Mouse (Mus musculus) midbrain, embryonic 10.5 days (tissue): ENCODE data around the gene Hba-a2. TPM values are rescaled to one million over a fixed set of nuclear protein-coding genes. Genes with fewer than 3 reads are reported as not detected.
"Not testable (repeated sequence)": the region's sequence is repeated elsewhere in the genome, so short reads cannot be mapped to it uniquely, and the experiment has no call there.

Experiments used
- DNase-seq: peaks from one replicate; pipeline ENCODE4 v3.0.0-alpha.2; 2017; ENCODE audit warnings: low spot score
- H3K27ac ChIP-seq: fragments of 300-500 bp; sonication (generic); replicated peaks from 2 replicates; pipeline ENCODE4 v1.5.1; 2016; ENCODE audit warnings: mild to moderate bottlenecking
- H3K27me3 ChIP-seq: fragments of 300-500 bp; sonication (generic); 2 replicates; pipeline ENCODE4 v1.6.1; 2016; ENCODE audit warnings: low read depth, mild to moderate bottlenecking; ENCODE audit not compliant: poor library complexity, severe bottlenecking
- H3K36me3 ChIP-seq: fragments of 300-500 bp; sonication (generic); 2 replicates; pipeline ENCODE4 v1.6.1; 2016; ENCODE audit warnings: mild to moderate bottlenecking, moderate library complexity
- H3K4me1 ChIP-seq: fragments of 300-500 bp; sonication (generic); 2 replicates; pipeline ENCODE4 v1.6.1; 2016
- H3K4me3 ChIP-seq: fragments of 300-500 bp; sonication (generic); 2 replicates; pipeline ENCODE4 v1.5.1; 2016; ENCODE audit warnings: mild to moderate bottlenecking, moderate library complexity
- H3K9me3 ChIP-seq: fragments of 300-500 bp; sonication (generic); replicated peaks from 2 replicates; pipeline ENCODE4 v1.6.1; 2016; ENCODE audit warnings: mild to moderate bottlenecking
- WGBS: fragments of 180-500 bp; shearing (Covaris S2); methylation state at CpG from one replicate; pipeline ENCODE4 v1.1.7; 2016; 5-methylcytosine and 5-hydroxymethylcytosine counted together
- polyA plus RNA-seq: library from polyadenylated mRNA; unstranded; fragments of >200 nt; fragmentation: Nextera tagmentation; extraction: Ambion mirVana; gene quantifications from 2 replicates; pipeline ENCODE4 v1.2.1, GENCODE M21; 2016

Gene Hba-a2
- polyA plus RNA-seq, result 3,984 and 4,102 TPM in 2 replicates

DNA sequence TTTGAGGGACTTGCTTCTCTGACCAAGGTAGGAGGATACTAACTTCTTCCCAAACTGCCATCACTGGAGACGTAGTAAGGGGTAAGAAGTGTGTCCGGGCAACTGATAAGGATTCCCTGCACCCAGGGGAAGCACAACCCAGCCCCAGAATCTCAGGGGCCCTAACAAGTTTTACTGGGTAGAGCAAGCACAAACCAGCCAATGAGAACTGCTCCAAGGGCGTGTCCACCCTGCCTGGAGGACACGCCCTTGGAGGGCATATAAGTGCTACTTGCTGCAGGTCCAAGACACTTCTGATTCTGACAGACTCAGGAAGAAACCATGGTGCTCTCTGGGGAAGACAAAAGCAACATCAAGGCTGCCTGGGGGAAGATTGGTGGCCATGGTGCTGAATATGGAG is at the start of gene Hba-a2:
Gene Hba-a2 (plus strand): TSS at position 287 of the 400 bp plus-strand sequence.
- not testable (repeated sequence) for H3K9me3 ChIP-seq, H3K36me3 ChIP-seq, DNase-seq, H3K4me3 ChIP-seq, H3K4me1 ChIP-seq, H3K27ac ChIP-seq
- H3K27me3 ChIP-seq, result peaks cover 22% of the 10 kb centered on the region
- no CpG with 5 or more reads among the region's 4 CpGs for WGBS

DNA sequence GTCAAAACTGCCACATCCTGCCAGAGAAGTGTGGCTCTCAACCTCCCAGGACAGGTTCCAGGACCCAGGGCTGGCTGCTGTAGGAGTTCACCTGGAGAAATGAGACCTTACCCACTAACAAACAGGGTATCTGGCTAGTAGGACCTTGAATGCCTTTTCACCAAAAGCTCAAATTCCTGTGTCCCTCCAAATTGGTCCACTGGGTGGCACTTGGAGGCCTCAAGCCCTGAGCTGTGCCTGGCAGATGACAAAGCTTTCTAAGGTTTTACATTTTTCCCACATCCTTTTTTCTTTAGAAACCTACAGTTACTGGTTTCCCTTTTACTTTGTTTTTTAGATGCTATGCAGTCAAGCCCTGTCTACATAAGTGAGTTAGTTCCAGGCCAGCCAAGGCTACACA is 49.2 kb upstream of the Hba-a2 start:
- no peak for DNase-seq
- Histone ChIP-seq H3K27ac (no peak overlapping the region), H3K4me1 (no peaks in the 10 kb centered on the region), H3K9me3 (no peaks in the 10 kb centered on the region), H3K4me3 (no peak overlapping the region), H3K27me3 (no peaks in the 10 kb centered on the region), H3K36me3 (peaks cover 94% of the 10 kb centered on the region)

- no peaks in the 10 kb centered on the region for H3K4me1 ChIP-seq
Measured at GRCm38 (mm10) chr11:32248350-32248749, 47.9 kb upstream of the Hba-a2 start.

GRCm38 (mm10) chr11:32250880-32251763 is 45.2 kb upstream of the Hba-a2 start:
- Histone ChIP-seq H3K27ac (0 out of 2 replicates have a peak overlapping the region, but pooled peaks have one; percentile 33), H3K36me3 (peaks cover 95% of the 10 kb centered on the region), H3K4me1 (no peaks in the 10 kb centered on the region), H3K4me3 (no peak overlapping the region), H3K9me3 (no peaks in the 10 kb centered on the region), H3K27me3 (no peaks in the 10 kb centered on the region)
- DNase-seq, result no peak
- WGBS, result 90% methylated on average over 8 of the region's 8 CpGs

More at GRCm38 (mm10) chr11:32248350-32248749, 47.9 kb upstream of the Hba-a2 start:
- Histone ChIP-seq H3K27ac (no peak overlapping the region), H3K36me3 (peaks cover 95% of the 10 kb centered on the region), H3K9me3 (no peaks in the 10 kb centered on the region), H3K27me3 (no peaks in the 10 kb centered on the region), H3K4me3 (no peak overlapping the region)
- no peak for DNase-seq
- 85% methylated on average over 3 of the region's 3 CpGs for WGBS

DNA sequence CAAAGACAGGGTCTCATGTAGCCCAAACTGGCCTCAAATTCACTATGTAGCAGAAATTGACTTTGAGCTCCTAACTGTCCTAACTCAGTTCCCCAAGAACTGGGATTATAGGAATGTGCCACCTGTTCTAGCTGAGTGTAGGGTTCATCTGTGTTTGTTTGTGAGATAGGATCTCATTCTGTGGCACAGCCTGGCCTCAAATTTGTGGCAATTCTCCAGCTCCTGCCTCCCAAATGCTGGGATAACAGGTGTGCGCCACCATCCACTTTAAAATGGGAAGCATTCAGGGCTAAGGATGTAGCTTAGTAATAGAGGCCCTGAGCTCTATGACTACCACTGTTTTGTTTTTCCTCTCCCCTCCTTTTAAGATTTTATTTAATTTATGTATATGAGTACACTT is 43.2 kb upstream of the Hba-a2 start:
- Histone ChIP-seq H3K4me1 (no peaks in the 10 kb centered on the region), H3K9me3 (no peaks in the 10 kb centered on the region), H3K4me3 (no peak overlapping the region), H3K27ac (no peak overlapping the region), H3K27me3 (no peaks in the 10 kb centered on the region), H3K36me3 (peaks cover 82% of the 10 kb centered on the region)
- 100% methylated on average over 1 of the region's 1 CpGs for WGBS
- DNase-seq, result no peak

DNA sequence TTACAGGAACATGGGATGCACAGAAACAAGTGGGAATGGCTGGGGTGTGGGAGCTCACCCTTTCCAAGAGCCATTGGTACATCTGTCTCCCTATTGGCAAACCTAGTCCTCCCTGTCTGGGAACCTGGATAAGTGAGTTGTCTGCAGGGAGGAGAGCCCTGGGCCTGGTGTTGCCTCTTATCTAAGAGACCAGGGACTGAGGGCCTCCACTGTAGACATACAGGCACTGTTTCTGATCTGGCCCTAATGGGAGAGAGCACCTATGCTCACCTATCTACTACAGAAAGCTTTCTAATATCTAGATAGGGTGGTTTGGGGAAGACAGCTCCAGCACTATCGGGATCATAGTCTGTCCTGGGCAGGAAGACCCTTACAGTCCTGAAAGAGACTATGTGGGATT is 40.1 kb upstream of the Hba-a2 start:
- 0 out of 2 replicates have a peak overlapping the region, but pooled peaks have one; percentile 52 for H3K27ac ChIP-seq
- peaks cover 79% of the 10 kb centered on the region for H3K36me3 ChIP-seq
- no peaks in the 10 kb centered on the region for H3K27me3 ChIP-seq
- DNase-seq, result no peak
- H3K4me3 ChIP-seq, result no peak overlapping the region
- no peaks in the 10 kb centered on the region for H3K9me3 ChIP-seq
- H3K4me1 ChIP-seq, result no peaks in the 10 kb centered on the region
- 97% methylated on average over 1 of the region's 1 CpGs for WGBS

DNA sequence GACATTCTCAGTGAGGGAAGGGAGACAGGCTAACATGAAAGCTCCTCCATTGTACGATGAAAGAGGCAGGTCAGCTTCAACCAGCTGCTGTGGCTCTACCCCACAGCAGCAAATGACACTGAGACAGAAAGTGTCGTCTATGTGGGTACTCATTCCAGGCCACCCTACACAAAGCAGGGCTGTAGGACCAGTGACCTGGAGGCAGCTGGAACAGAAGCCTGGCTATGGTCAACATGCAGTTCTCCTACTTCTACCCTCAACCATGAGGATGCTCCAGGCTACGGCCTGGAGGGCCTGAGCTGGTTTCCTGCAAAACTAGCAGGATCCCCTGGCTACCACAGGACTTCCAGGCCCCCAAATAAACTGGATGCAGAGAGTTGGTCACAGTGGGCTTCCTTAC is 39.7 kb upstream of the Hba-a2 start:
- DNase-seq, result no peak
- H3K36me3 ChIP-seq, result peaks cover 76% of the 10 kb centered on the region
- no peaks in the 10 kb centered on the region for H3K9me3 ChIP-seq
- H3K4me1 ChIP-seq, result no peaks in the 10 kb centered on the region
- 90% methylated on average over 3 of the region's 3 CpGs for WGBS
- H3K4me3 ChIP-seq, result no peak overlapping the region
- peak overlapping the region; percentile 52; the same call in 1 of the 2 replicates for H3K27ac ChIP-seq
- H3K27me3 ChIP-seq, result no peaks in the 10 kb centered on the region

DNA sequence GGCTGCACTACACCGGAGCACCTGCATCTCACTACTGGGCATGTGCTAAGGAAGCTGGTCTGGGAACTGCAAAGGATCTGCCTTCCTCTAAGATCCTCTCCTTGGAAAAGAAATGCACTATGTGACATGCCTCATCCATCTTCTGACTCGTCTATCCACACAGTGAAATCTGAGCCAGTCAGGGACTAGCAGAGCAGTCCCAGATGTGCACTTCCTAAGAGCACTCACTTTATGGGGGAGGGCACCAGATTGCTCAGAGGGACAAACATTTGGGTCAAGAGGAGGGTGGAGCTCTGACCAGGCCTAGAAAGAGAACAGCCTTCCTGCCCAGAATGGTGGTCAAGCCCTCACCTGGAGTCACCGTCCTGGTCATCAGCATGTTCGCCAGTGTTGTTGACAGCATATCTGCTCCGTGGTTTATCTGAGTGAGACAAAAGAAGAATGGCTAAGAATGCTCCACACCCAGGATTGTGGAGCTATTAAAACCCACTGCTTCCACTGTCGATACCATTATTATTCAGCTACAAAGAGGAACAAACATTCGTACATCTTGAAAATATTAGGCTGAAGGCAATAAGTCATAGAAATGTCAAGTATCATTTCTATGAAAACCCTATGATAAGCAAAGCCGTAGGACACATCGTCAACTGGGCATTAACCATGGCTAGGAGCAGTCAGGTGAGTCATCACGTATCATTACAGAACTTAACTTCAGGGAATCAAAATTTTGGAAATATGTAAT is 33.4 kb upstream of the Hba-a2 start:
- no peak for DNase-seq
- H3K27ac ChIP-seq, result no peak overlapping the region
- H3K4me3 ChIP-seq, result no peak overlapping the region
- no peaks in the 10 kb centered on the region for H3K9me3 ChIP-seq
- WGBS, result 90% methylated on average over 10 of the region's 10 CpGs
- H3K4me1 ChIP-seq, result peaks cover 16% of the 10 kb centered on the region
- H3K27me3 ChIP-seq, result no peaks in the 10 kb centered on the region
- H3K36me3 ChIP-seq, result peaks cover 42% of the 10 kb centered on the region

DNA sequence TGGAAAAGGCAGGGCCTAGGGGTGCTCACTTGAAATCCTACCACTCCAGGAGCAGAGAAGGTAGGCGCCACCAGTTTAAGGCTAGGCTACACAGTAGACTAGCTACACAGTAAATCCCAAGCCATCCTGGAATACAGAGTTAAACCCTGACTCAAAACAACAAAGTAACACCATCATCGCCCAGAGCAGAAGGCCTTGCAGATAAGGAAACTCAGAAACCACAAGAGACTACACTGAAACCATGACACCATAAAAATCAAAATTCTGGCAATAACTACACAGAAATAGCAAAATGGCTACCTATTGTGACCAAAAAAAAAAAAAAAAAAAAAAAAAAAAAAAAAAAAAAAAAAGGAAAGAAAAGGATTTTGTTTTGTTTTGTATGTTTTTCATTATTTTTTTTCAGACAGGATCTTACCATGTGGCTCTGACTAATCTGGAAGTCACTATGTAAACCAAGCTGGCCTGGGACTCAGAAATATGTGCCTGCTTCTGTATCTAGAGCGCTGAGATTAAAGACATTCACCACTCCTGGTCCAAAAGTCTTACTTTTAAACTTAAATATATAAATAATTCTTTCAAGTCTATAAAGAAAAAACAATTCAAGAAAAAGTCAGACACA is 31.1 kb upstream of the Hba-a2 start:
- no peaks in the 10 kb centered on the region for H3K9me3 ChIP-seq
- peaks cover 25% of the 10 kb centered on the region for H3K36me3 ChIP-seq
- 0 out of 2 replicates have a peak, but pooled peaks cover 5% of the 10 kb centered on the region for H3K27me3 ChIP-seq
- H3K4me1 ChIP-seq, result peaks cover 21% of the 10 kb centered on the region
- WGBS, result 94% methylated on average over 3 of the region's 3 CpGs
- DNase-seq, result no peak
- no peak overlapping the region for H3K27ac ChIP-seq
- H3K4me3 ChIP-seq, result no peak overlapping the region

GRCm38 (mm10) chr11:32266194-32266593 is 30.1 kb upstream of the Hba-a2 start:
- Histone ChIP-seq H3K27me3 (0 out of 2 replicates have a peak, but pooled peaks cover 5% of the 10 kb centered on the region), H3K36me3 (peaks cover 15% of the 10 kb centered on the region), H3K4me1 (peaks cover 21% of the 10 kb centered on the region), H3K27ac (0 out of 2 replicates have a peak overlapping the region, but pooled peaks have one; percentile 17), H3K9me3 (no peaks in the 10 kb centered on the region), H3K4me3 (peak overlapping the region; percentile 14; the same call in 1 of the 2 replicates)
- 95% methylated on average over 6 of the region's 6 CpGs for WGBS
- no peak for DNase-seq

DNA sequence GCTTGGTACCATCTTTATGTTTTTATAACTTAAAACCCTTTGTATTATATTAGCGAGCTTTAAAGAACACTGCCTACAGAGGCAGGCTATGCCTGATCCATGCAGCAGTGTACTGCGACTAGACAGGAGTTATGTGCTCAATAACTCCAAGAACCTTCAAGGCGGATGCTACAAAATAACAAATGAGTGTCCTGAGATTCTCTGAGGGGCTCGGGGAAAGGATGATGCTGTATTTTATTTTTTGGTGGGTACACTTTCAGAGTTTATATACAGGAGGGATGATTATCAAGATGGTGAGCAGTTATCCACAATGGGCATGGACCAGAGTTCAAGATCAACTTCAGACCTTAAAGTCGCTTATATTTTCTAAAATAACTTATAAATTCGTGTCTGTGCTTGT is 29.5 kb upstream of the Hba-a2 start:
- Histone ChIP-seq H3K4me1 (peaks cover 21% of the 10 kb centered on the region), H3K27ac (peak overlapping the region; percentile 97), H3K27me3 (0 out of 2 replicates have a peak, but pooled peaks cover 9% of the 10 kb centered on the region), H3K9me3 (no peaks in the 10 kb centered on the region), H3K36me3 (peaks cover 13% of the 10 kb centered on the region), H3K4me3 (peak overlapping the region; percentile 78)
- WGBS, result 32% methylated on average over 6 of the region's 6 CpGs
- no peak for DNase-seq

DNA sequence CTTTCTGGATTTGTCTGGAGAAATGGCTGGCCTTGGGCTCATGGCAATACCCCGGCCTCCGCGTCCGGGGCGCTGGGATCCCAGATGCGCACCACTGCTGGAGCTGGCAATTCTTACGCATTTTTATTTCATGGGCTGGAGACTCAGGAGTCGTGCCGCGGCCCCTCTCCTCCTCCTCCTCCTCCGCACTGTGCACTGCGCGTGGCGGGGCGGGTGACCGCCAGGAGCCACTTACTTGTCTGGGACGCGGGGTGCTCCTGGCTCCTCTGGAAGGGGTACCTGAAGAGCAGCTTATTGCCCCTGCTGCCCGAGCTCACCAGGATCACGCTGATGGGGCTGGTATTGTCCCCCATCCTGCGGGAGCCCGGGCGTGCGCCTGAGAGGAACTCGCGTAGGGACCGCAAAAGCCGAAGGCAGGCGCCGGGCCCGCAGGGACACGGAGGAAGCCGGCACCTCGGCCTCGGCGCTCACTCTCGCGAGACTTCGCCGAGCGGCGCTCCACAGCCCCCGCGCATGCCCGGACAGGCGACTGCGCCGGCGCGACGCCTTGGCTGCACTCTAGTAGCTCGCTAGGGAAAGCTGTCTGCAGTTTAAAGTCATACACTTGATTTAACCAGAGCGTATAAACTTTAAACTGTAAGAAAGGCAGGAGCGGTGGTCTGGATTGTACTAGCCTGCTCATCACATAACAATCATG is 29.0 kb upstream of the Hba-a2 start, which contains the start of gene Nprl3:
Gene Nprl3 (minus strand): TSS at position 520 of the 697 bp plus-strand sequence.
- peak; percentile 95 for DNase-seq
- WGBS, result under 1% methylated on average over 54 of the region's 54 CpGs
- Histone ChIP-seq H3K27me3 (0 out of 2 replicates have a peak, but pooled peaks cover 9% of the 10 kb centered on the region), H3K36me3 (peaks cover 8% of the 10 kb centered on the region), H3K4me1 (peaks cover 21% of the 10 kb centered on the region), H3K27ac (peak within 1 kb of the TSS; percentile 97), H3K4me3 (peak within 1 kb of the TSS; percentile 78), H3K9me3 (no peaks in the 10 kb centered on the region)
